Mouse (Mus musculus) lung, postnatal 0 days (tissue): ENCODE measurements at regions not wholly inside any gene's neighbourhood (a gene's known extent, or its start where the extent isn't known, plus 50 kb on each side); places are given as distances from the start of the nearest gene placed in this dataset.

Source experiments
- CTCF ChIP-seq: IDR thresholded peaks from 2 replicates; pipeline ENCODE4 v1.5.1; 2016; ENCODE audit warnings: antibody characterized with exemption, mild to moderate bottlenecking
- EP300 ChIP-seq: IDR thresholded peaks from 2 replicates; pipeline ENCODE4 v1.6.1; 2016; ENCODE audit warnings: antibody characterized with exemption, mild to moderate bottlenecking, control low read depth

DNA sequence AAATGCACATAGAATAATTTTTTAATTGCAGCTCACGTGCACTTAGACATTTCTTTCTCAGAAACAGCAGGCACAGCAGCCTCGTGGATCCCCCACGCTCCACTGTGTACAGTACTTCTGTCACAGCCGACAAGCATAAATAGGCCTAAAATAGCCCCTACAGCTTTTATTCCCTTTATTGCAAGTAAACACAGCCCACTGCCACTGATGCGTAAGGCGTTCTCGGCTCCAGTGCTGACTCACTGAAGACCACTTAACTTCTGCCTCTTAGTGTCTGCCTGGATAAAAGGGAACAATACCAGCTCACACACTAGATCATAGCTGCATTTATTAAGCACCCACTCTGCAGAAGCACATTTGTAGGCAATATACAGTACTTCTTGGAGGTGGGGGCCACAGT is 60.5 kb upstream of the Actbl2 start:
- TF ChIP-seq CTCF (no peak), EP300 (no peak)
